Mouse (Mus musculus) kidney, adult 2 months (tissue): ENCODE measurements at regions not wholly inside any gene's neighbourhood (a gene's known extent, or its start where the extent isn't known, plus 50 kb on each side); places are given as distances from the start of the nearest gene placed in this dataset.

ENCODE experiments used
- DNase-seq: peaks from one replicate; pipeline ENCODE4 v3.0.0; 2021
- H3K27ac ChIP-seq: fragments of 200-500 bp; 2 replicates; pipeline ENCODE4 v1.5.1; 2012; ENCODE audit warnings: low read depth, low read length, control low read depth, inconsistent platforms; ENCODE audit not compliant: insufficient read depth
- H3K27me3 ChIP-seq: fragments of 200-500 bp; replicated peaks from 2 replicates; pipeline ENCODE4 v1.6.1; 2012; ENCODE audit warnings: mild to moderate bottlenecking, moderate library complexity, low read length, inconsistent platforms; ENCODE audit not compliant: control insufficient read depth, insufficient read depth
- H3K36me3 ChIP-seq: fragments of 200-500 bp; 2 replicates; pipeline ENCODE4 v1.6.1; 2012; ENCODE audit warnings: mild to moderate bottlenecking, moderate library complexity, low read length, inconsistent platforms; ENCODE audit not compliant: control insufficient read depth, insufficient read depth
- H3K4me1 ChIP-seq: fragments of 200-500 bp; 2 replicates; pipeline ENCODE4 v1.6.1; 2011; ENCODE audit warnings: low read length; ENCODE audit not compliant: control insufficient read depth, insufficient read depth
- H3K4me3 ChIP-seq: fragments of 200-500 bp; 2 replicates; pipeline ENCODE4 v1.5.1; 2011; ENCODE audit warnings: mild to moderate bottlenecking, low read depth, low read length, control low read depth; ENCODE audit not compliant: insufficient read depth
- CTCF ChIP-seq: fragments of 200-500 bp; conservative IDR thresholded peaks from 2 replicates; pipeline ENCODE4 v1.5.1; 2011; ENCODE audit warnings: low read depth, mild to moderate bottlenecking, control low read depth, low read length, moderate library complexity, mixed read lengths; ENCODE audit not compliant: insufficient read depth, insufficient read length
- POLR2A ChIP-seq: fragments of 200-500 bp; IDR thresholded peaks from one replicate; pipeline ENCODE4 v1.6.1; 2011; ENCODE audit warnings: low read depth, low read length, control low read depth
- WGBS: fragments of 180-500 bp; shearing (Covaris S2); methylation state at CpG from one replicate; pipeline ENCODE4 v1.1.7; 2018; 5-methylcytosine and 5-hydroxymethylcytosine counted together

DNA sequence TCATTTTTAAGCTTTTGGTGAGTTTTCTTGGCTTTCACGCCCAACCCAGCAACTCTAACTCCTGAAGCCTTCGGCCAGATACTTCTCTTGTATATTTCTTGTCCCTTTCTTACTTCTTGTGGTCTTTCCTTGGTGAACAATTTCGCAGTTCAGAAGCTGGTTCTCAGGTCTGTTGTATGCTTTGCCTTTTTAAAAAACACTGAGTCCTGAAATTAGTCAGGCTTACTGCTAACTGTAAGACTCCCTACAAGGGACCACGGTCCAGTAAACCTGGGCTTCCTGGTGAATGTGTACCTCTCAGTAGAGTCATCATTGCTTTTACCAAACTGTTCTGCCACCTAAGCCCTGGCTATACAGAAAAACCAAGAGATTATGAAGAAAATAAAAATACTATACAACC lies 81.3 kb upstream of the Olig3 start:
- H3K27ac ChIP-seq, result no peak overlapping the region
- no peaks in the 10 kb centered on the region for H3K4me1 ChIP-seq
- no peaks in the 10 kb centered on the region for H3K36me3 ChIP-seq
- DNase-seq, result no peak
- H3K27me3 ChIP-seq, result no peaks in the 10 kb centered on the region
- TF ChIP-seq POLR2A (no peak), CTCF (no peak)
- 84% methylated on average over 4 of the region's 4 CpGs for WGBS
- H3K4me3 ChIP-seq, result no peak overlapping the region

DNA sequence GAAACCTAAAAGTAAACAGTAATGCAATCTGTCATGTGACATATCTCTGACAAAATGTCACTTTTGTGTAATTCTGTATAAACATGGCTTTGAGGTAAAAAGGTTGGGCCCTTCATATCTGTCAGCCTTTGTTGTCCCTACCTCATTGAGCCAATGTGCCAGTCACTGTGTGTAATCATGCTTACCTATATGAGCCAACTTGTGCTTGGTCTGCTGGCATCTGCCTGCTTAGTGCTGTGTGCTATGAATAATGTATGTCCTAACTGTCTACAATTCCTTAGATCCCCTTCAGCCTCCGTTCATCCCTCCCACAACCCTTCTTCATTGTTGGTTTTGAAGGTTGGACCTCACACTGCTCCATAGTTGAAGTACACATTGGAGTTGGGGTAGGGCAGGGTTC lies 86.9 kb upstream of the Olig3 start:
- 67% methylated on average over 1 of the region's 1 CpGs for WGBS
- H3K4me3 ChIP-seq, result no peak overlapping the region
- H3K27me3 ChIP-seq, result no peaks in the 10 kb centered on the region
- TF ChIP-seq POLR2A (no peak), CTCF (no peak)
- DNase-seq, result no peak
- H3K36me3 ChIP-seq, result no peaks in the 10 kb centered on the region
- no peak overlapping the region for H3K27ac ChIP-seq
- H3K4me1 ChIP-seq, result no peaks in the 10 kb centered on the region

DNA sequence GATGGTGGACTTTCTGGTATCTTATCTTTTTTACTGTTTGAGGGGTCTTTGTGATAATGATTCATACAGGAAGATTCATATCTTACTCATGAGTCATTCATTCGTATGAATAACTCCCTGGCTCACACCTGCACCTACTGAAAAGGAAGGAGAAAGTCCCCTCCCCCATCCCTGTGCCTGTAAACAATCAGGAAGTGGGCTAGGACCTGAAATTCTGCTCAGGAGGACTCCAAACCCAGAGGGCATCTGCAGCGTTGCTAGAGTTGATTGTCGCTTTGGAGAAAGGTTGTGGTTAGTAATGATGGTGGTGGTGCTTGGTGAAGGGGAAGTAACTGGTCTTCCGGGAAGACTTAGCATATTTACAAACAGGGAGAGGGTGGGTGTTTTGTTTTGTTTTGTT lies 88.3 kb upstream of the Olig3 start:
- WGBS, result 64% methylated on average over 4 of the region's 4 CpGs
- no peaks in the 10 kb centered on the region for H3K4me1 ChIP-seq
- no peak for DNase-seq
- H3K36me3 ChIP-seq, result no peaks in the 10 kb centered on the region
- no peak overlapping the region for H3K4me3 ChIP-seq
- no peaks in the 10 kb centered on the region for H3K27me3 ChIP-seq
- TF ChIP-seq POLR2A, result no peak
- no peak for TF ChIP-seq CTCF
- no peak overlapping the region for H3K27ac ChIP-seq

DNA sequence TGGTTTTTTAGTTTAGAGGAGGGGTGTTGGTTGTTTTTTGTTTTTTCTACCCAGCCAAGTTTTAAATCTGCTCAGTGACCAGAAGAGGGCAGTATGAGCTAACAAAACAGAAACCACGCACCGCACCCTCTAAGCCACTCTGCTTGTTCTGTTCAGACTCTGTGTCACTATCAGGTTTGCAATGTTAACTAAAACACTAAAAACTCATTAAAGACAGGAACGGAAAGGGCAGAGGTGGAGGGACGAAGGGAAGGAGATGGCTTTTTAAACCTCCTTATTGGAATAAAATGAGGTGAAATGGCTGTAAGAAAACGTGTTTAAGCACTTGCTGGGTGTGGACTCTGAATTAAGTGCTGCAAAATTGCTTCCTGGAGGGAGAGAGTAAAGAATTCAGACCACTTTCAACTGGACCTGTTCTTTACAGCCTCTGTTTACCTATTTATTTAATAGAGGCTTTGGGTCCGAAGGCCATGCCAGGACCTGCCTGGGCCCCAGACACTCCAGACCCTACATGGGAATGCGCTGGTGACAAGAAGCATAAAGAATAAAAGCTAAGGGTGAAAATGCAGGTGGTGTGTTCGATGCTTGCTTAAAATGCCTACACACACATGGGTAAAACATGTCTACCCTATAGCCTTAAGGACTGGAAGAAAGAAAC lies 116.1 kb upstream of the Olig3 start:
- DNase-seq, result peak; percentile 50
- Histone ChIP-seq H3K27ac (no peak overlapping the region), H3K36me3 (no peaks in the 10 kb centered on the region), H3K4me3 (no peak overlapping the region), H3K27me3 (no peaks in the 10 kb centered on the region), H3K4me1 (no peaks in the 10 kb centered on the region)
- 28% methylated on average over 8 of the region's 8 CpGs for whole genome bisulfite sequencing
- no peak for TF ChIP-seq POLR2A
- peak; percentile 66 for TF ChIP-seq CTCF

DNA sequence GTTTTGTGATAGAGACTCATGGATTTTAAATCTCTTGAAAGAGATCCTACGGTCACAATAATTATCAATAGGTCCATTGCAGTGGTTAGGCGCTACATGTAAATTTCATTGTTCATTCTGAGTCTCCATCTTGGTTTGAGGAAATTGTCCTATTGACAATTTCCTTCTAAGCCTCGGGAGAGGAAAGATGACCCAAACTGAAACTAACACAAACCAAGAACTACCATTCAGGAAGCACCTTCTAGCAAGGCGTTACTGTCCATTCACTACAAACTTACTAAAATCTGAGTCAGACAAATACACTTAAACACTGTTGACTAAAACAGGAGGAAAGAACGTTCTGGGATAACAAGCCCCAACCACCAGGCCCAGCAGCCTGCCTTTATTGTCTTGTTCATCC lies 140.1 kb upstream of the Olig3 start:
- no peak for DNase-seq
- TF ChIP-seq CTCF, result no peak
- TF ChIP-seq POLR2A, result no peak
- Histone ChIP-seq H3K36me3 (no peaks in the 10 kb centered on the region), H3K27me3 (no peaks in the 10 kb centered on the region; the same call in 1 of the 2 replicates), H3K4me1 (no peaks in the 10 kb centered on the region), H3K4me3 (no peak overlapping the region), H3K27ac (no peak overlapping the region)
- WGBS, result 86% methylated on average over 5 of the region's 5 CpGs

DNA sequence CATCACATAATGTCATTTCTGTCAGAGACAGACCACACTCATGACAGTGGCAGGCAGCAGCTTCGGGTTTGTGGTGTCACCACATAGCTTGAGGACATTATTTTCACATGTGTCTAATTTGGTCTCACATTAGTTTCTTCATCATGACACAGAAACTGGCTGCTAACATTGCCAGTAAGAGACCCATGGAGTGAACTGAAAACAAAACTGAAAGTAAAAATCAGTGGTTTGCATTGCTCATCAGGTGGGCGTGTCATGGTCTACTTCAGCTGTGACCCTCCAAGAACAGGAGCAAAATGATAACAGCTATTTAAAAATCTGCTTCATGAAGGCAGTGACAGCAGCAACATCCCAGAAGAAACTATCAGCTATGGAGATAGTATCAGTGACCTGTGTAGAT lies 146.6 kb upstream of the Olig3 start:
- TF ChIP-seq POLR2A (no peak), CTCF (no peak)
- Histone ChIP-seq H3K27ac (no peak overlapping the region), H3K4me1 (no peaks in the 10 kb centered on the region), H3K27me3 (no peaks in the 10 kb centered on the region), H3K36me3 (no peaks in the 10 kb centered on the region), H3K4me3 (no peak overlapping the region)
- no peak for DNase-seq
- 89% methylated on average over 2 of the region's 2 CpGs for WGBS

DNA sequence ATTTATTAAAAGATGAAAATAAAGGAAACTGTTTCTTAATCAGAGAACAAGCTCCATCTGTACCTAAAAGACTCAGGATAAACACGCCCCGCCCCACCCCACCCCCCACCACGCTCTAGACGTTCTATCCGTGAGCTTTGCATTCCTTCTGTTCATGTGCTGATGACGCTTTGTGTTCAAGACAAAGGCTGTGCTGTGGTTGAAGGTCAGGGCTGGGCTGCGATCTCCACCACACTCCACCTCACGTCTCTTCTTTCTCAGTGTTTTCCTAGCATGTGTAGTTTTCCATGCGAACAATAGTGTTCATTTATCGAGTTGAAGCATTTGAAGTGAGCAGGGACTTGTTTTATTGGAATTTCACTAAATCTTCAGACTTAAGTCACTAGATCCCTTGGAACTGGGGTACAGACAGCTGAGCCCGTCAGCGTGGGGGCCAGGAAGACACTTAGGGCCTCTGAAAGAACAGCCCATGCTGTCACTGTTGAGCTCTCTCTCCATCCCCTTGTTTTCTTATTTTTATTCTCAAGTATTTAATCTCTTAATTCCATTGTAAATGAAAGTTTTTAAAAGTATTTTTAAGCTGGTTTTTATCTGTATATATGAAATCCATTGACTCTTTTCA lies 148.1 kb upstream of the Olig3 start:
- WGBS, result 36% methylated on average over 12 of the region's 12 CpGs
- DNase-seq, result no peak

More for the DNA sequence above, 148.1 kb upstream of the Olig3 start:
- H3K27me3 ChIP-seq, result no peaks in the 10 kb centered on the region
- H3K4me1 ChIP-seq, result no peaks in the 10 kb centered on the region
- no peaks in the 10 kb centered on the region for H3K36me3 ChIP-seq
- no peak for TF ChIP-seq POLR2A
- no peak for TF ChIP-seq CTCF
- no peak overlapping the region for H3K4me3 ChIP-seq
- H3K27ac ChIP-seq, result no peak overlapping the region
